Mouse (Mus musculus) large intestine, adult 2 months (tissue): ENCODE data around the gene Lrrk1. TPM values are rescaled to one million over a fixed set of nuclear protein-coding genes. Genes with fewer than 3 reads are reported as not detected.
A peak's percentile ranks its signal among the peaks of the same experiment; 100 is the strongest.

Experiments
- DNase-seq: peaks from one replicate; pipeline ENCODE4 v3.0.0-alpha.2; 2012; ENCODE audit warnings: low read depth, low spot score
- WGBS: fragments of 180-500 bp; shearing (Covaris S2); methylation state at CpG from one replicate; pipeline ENCODE4 v1.1.7; 2018; 5-methylcytosine and 5-hydroxymethylcytosine counted together
- polyA plus RNA-seq: library from polyadenylated mRNA; depleted of rRNA; stranded (reverse); fragments of >200 nt; gene quantifications from 2 replicates; pipeline ENCODE4 v1.2.3, GENCODE M21; 2012

Gene Lrrk1
- polyA plus RNA-seq, 1 experiment = 20.1 TPM

- 96% methylated on average over 13 of the region's 13 CpGs for WGBS
- no peak for DNase-seq
These were observed 125.5 kb downstream of the Lrrk1 start for GRCm38 (mm10) chr7:66262570-66263156.

GRCm38 (mm10) chr7:66260763-66261390 lies 127.3 kb downstream of the Lrrk1 start:
- DNase-seq = no peak
- 76% methylated on average over 7 of the region's 7 CpGs for WGBS

GRCm38 (mm10) chr7:66260295-66260694 lies 127.9 kb downstream of the Lrrk1 start:
- DNase-seq = no peak
- WGBS = 93% methylated on average over 8 of the region's 8 CpGs

GRCm38 (mm10) chr7:66259436-66260206 lies 128.5 kb downstream of the Lrrk1 start:
- DNase-seq = no peak
- 87% methylated on average over 14 of the region's 14 CpGs for WGBS

GRCm38 (mm10) chr7:66258997-66259396 lies 129.2 kb downstream of the Lrrk1 start:
- DNase-seq = no peak
- 31% methylated on average over 5 of the region's 5 CpGs for WGBS

GRCm38 (mm10) chr7:66257232-66257631 lies 130.9 kb downstream of the Lrrk1 start:
- 84% methylated on average over 5 of the region's 5 CpGs for WGBS
- no peak for DNase-seq

GRCm38 (mm10) chr7:66256441-66256840 lies 131.7 kb downstream of the Lrrk1 start:
- WGBS = 88% methylated on average over 5 of the region's 5 CpGs

GRCm38 (mm10) chr7:66254993-66255392 lies 133.2 kb downstream of the Lrrk1 start:
- WGBS = 87% methylated on average over 8 of the region's 8 CpGs
- no peak for DNase-seq

More at GRCm38 (mm10) chr7:66256441-66256840, 131.7 kb downstream of the Lrrk1 start:
- no peak for DNase-seq

- WGBS = 86% methylated on average over 8 of the region's 8 CpGs
- no peak for DNase-seq
These were observed 134.0 kb downstream of the Lrrk1 start for GRCm38 (mm10) chr7:66253975-66254651.

GRCm38 (mm10) chr7:66250030-66250429 lies 138.1 kb downstream of the Lrrk1 start:
- peak; percentile 28 for DNase-seq
- WGBS = 10% methylated on average over 6 of the region's 6 CpGs

- 87% methylated on average over 3 of the region's 3 CpGs for whole genome bisulfite sequencing
- DNase-seq = no peak
These were observed 138.7 kb downstream of the Lrrk1 start for GRCm38 (mm10) chr7:66249426-66249825.

GRCm38 (mm10) chr7:66249020-66249419 lies 139.1 kb downstream of the Lrrk1 start:
- DNase-seq = no peak
- 54% methylated on average over 2 of the region's 2 CpGs for WGBS

GRCm38 (mm10) chr7:66248270-66248669 lies 139.9 kb downstream of the Lrrk1 start:
- no peak for DNase-seq

- DNase-seq = no peak
- WGBS = 80% methylated on average over 12 of the region's 12 CpGs
These were observed 140.7 kb downstream of the Lrrk1 start for GRCm38 (mm10) chr7:66247274-66248021.

- 62% methylated on average over 11 of the region's 11 CpGs for WGBS
These were observed 141.4 kb downstream of the Lrrk1 start for GRCm38 (mm10) chr7:66246716-66247235.

GRCm38 (mm10) chr7:66245646-66246045 lies 142.5 kb downstream of the Lrrk1 start:
- no peak for DNase-seq
- WGBS = 86% methylated on average over 5 of the region's 5 CpGs

More at GRCm38 (mm10) chr7:66246716-66247235, 141.4 kb downstream of the Lrrk1 start:
- DNase-seq = no peak

- WGBS = 60% methylated on average over 7 of the region's 7 CpGs
- no peak for DNase-seq
These were observed 144.3 kb downstream of the Lrrk1 start for GRCm38 (mm10) chr7:66243766-66244325.

GRCm38 (mm10) chr7:66241855-66242412 lies 146.2 kb downstream of the Lrrk1 start:
- DNase-seq = no peak
- WGBS = 93% methylated on average over 4 of the region's 4 CpGs

GRCm38 (mm10) chr7:66238157-66238556 lies 150.0 kb downstream of the Lrrk1 start:
- DNase-seq = no peak
- WGBS = 97% methylated on average over 3 of the region's 3 CpGs
